In genomic region chr1:112451622-112452021, GRCm38 (mm10) we compare ENCODE assay signal across 8 mouse cellular contexts.
DNase-seq lines count a peak whose midpoint lies in the region; ATAC-seq and TF ChIP-seq lines count a peak whose summit lies in the region.

No protein-coding gene starts in this region.

- no peaks in the 10 kb centered on the region for H3K79me2 ChIP-seq in liver, adult 2 months (ENCODE audit: control insufficient read depth, insufficient read depth, low read length)

- TF ChIP-seq POLR2A in liver, adult 2 months (IDR thresholded peaks at IDR 0.05; ENCODE audit: extremely low read depth, insufficient read depth, low read length): no peak

- H3K27me3 ChIP-seq in liver, adult 2 months (ENCODE audit: control insufficient read depth, insufficient read depth, low read length): no peaks in the 10 kb centered on the region
- no peaks in the 10 kb centered on the region for H3K27me3 ChIP-seq in neural tube, embryonic 14.5 days (ENCODE audit: control insufficient read depth, insufficient read depth, low read length)

- H3K36me3 ChIP-seq in liver, adult 2 months (ENCODE audit: control insufficient read depth, insufficient read depth, low read length): no peaks in the 10 kb centered on the region
- no peaks in the 10 kb centered on the region for H3K36me3 ChIP-seq in neural tube, embryonic 14.5 days (ENCODE audit: control insufficient read depth, insufficient read depth, low read length)

- H3K9ac ChIP-seq in liver, adult 2 months (ENCODE audit: low read depth, low read length): no peak overlapping the region
- H3K9ac ChIP-seq in neural tube, embryonic 14.5 days (replicated peaks; ENCODE audit: low read depth, low read length): no peak overlapping the region

- H3K9me3 ChIP-seq in neural tube, embryonic 14.5 days (ENCODE audit: control insufficient read depth, low read length): no peaks in the 10 kb centered on the region

- peak; percentile 44 for TF ChIP-seq CTCF in liver, adult 2 months (IDR thresholded peaks at IDR 0.05; ENCODE audit: low read depth, low read length)

- no peak overlapping the region for H3K4me2 ChIP-seq in neural tube, embryonic 14.5 days (ENCODE audit: low read depth, low read length)

- peaks cover 1% of the 10 kb centered on the region; the same call in 1 of the 2 replicates for H3K4me1 ChIP-seq in liver, adult 2 months (ENCODE audit: control insufficient read depth, insufficient read depth, low read length)
- H3K4me1 ChIP-seq in neural tube, embryonic 14.5 days (ENCODE audit: control insufficient read depth, insufficient read depth, low read length): no peaks in the 10 kb centered on the region

- no peak for DNase-seq in cerebellum, postnatal 4 days (ENCODE audit: low spot score in 2 of 2)
- peak; percentile 30 for DNase-seq in liver, adult 2 months (ENCODE audit: extremely low read depth, low read depth, low spot score)
- DNase-seq in liver: no peak
- peak; percentile 1 for DNase-seq in forelimb bud, embryonic 11.5 days (ENCODE audit: low read depth, low spot score)
- DNase-seq in kidney, postnatal 25 days: no peak
- no peak for DNase-seq in heart, postnatal 36 days

- intact Hi-C loops in heart, postnatal 36 days (cut with DNase I): loop anchor here (2.0 to 10.0 kb wide), 2 partner anchors 587 to 793 kb away; partner anchors contain the start of gene Dsel

- WGBS in liver, adult 2 months: 12% methylated on average over 2 of the region's 2 CpGs
- WGBS in neural tube, embryonic 14.5 days: 10% methylated on average over 2 of the region's 2 CpGs

- ATAC-seq in cerebellum, adult (ENCODE audit: insufficient number of reproducible peaks, low FRiP score, low TSS enrichment): peak; percentile 67
- ATAC-seq in neural tube, embryonic 14.5 days (ENCODE audit: low read depth): peak; percentile 73

- H3K4me3 ChIP-seq in liver, adult 2 months (ENCODE audit: insufficient read depth, low read depth, low read length): no peak overlapping the region
- H3K4me3 ChIP-seq in neural tube, embryonic 14.5 days (ENCODE audit: low read depth, low read length): no peak overlapping the region

- H3K27ac ChIP-seq in liver, adult 2 months (replicated peaks; ENCODE audit: insufficient read depth, low read depth, low read length): no peak overlapping the region
- no peak overlapping the region for H3K27ac ChIP-seq in neural tube, embryonic 14.5 days (ENCODE audit: low read depth, low read length)

Comparison
In these comparisons a context has a peak if more than half of its experiments do, and no peak if none do; other contexts are left out.
1. DNase-seq: peak in liver, adult 2 months (single experiment) and forelimb bud, embryonic 11.5 days (single experiment); none in cerebellum, postnatal 4 days (0 of 2), liver (single experiment), kidney, postnatal 25 days (0 of 2) and heart, postnatal 36 days (0 of 2).